ENCODE assay signal across 8 mouse cellular contexts in genomic region chr1:119053872-119054354, GRCm38 (mm10). TPM values are rescaled to one million over a fixed set of nuclear protein-coding genes. Genes with fewer than 3 reads are reported as not detected.
DNase-seq lines count a peak whose midpoint lies in the region; ATAC-seq and TF ChIP-seq lines count a peak whose summit lies in the region.

No protein-coding gene starts in this region.

- H3K79me2 ChIP-seq in heart, adult 2 months (replicated peaks; ENCODE audit: control insufficient read depth, insufficient read depth, low read length) = no peaks in the 10 kb centered on the region

- peaks cover 20% of the 10 kb centered on the region for H3K9me3 ChIP-seq in megakaryocyte, embryonic 14.5 days
- no peaks in the 10 kb centered on the region for H3K9me3 ChIP-seq in limb, embryonic 10.5 days (replicated peaks)

- no peak overlapping the region for H3K27ac ChIP-seq in heart, adult 2 months
- H3K27ac ChIP-seq in limb, embryonic 10.5 days = peak overlapping the region; percentile 98

- no peak for TF ChIP-seq CTCF in heart, adult 2 months (IDR thresholded peaks at IDR 0.05)

- H3K4me3 ChIP-seq in megakaryocyte, embryonic 14.5 days (replicated peaks) = peak overlapping the region; percentile 86
- H3K4me3 ChIP-seq in heart, adult 2 months = peak overlapping the region; percentile 51
- H3K4me3 ChIP-seq in limb, embryonic 10.5 days = peak overlapping the region; percentile 73

- WGBS in heart, adult 2 months = 1% methylated on average over 25 of the region's 25 CpGs
- WGBS in limb, embryonic 10.5 days = under 1% methylated on average over 25 of the region's 25 CpGs

- no peak for TF ChIP-seq EP300 in heart, adult 2 months (IDR thresholded peaks at IDR 0.05; ENCODE audit: insufficient read depth, low read depth, low read length)

- DNase-seq in adrenal gland, adult 2 months = peak; percentile 32
- no peak for DNase-seq in adrenal gland, postnatal 4 days (ENCODE audit: low spot score in 2 of 2)
- DNase-seq in heart, adult 2 months = peak; percentile 29 to 46
- DNase-seq in limb, embryonic 10.5 days (ENCODE audit: low spot score) = peak; percentile 85
- DNase-seq in neural tube, embryonic 10.5 days (ENCODE audit: extremely low spot score, low spot score) = peak; percentile 80
- no peak for DNase-seq in MN1 (ENCODE audit: low spot score)

- ATAC-seq in megakaryocyte, adult 5-6 weeks (ENCODE audit: poor library complexity, severe bottlenecking) = no peak

- no peak for TF ChIP-seq POLR2A in heart, adult 2 months (IDR thresholded peaks at IDR 0.05; ENCODE audit: insufficient read depth, low read depth, low read length)

- H3K27me3 ChIP-seq in megakaryocyte, embryonic 14.5 days (replicated peaks) = peaks cover 68% of the 10 kb centered on the region
- peaks cover 13% of the 10 kb centered on the region for H3K27me3 ChIP-seq in heart, adult 2 months (ENCODE audit: control insufficient read depth, insufficient read depth, low read length)
- no peaks in the 10 kb centered on the region for H3K27me3 ChIP-seq in limb, embryonic 10.5 days (ENCODE audit: low read depth, poor library complexity, severe bottlenecking)

- H3K4me1 ChIP-seq in megakaryocyte, embryonic 14.5 days = peaks cover 30% of the 10 kb centered on the region
- H3K4me1 ChIP-seq in heart, adult 2 months (ENCODE audit: control insufficient read depth, insufficient read depth, low read length) = no peaks in the 10 kb centered on the region
- H3K4me1 ChIP-seq in limb, embryonic 10.5 days = peaks cover 62% of the 10 kb centered on the region

- no peaks in the 10 kb centered on the region for H3K36me3 ChIP-seq in megakaryocyte, embryonic 14.5 days (replicated peaks; ENCODE audit: low read length)
- H3K36me3 ChIP-seq in heart, adult 2 months (ENCODE audit: control insufficient read depth, insufficient read depth, low read length) = no peaks in the 10 kb centered on the region
- H3K36me3 ChIP-seq in limb, embryonic 10.5 days = no peaks in the 10 kb centered on the region

- H3K9ac ChIP-seq in heart, adult 2 months (ENCODE audit: low read depth, low read length) = peak overlapping the region; percentile 53

- intact Hi-C loops in heart, adult 2 months (cut with DNase I) = loop anchor here (1.0 to 5.0 kb wide), 2 partner anchors 72 to 285 kb away; no protein-coding TSS in a partner anchor

RNA-seq across cellular contexts. Expression of gene Gli2, which starts 0.5 kb away (rescaled TPM):
- 1 to 10 TPM; 1.0 to 1.5 TPM for total RNA-seq in adrenal gland, adult 2 months (2021)
- polyA plus RNA-seq in adrenal gland, adult 2 months (2012; rRNA removed) = 1.2 and 1.6 TPM in 2 replicates
- 1 to 10 TPM; 3.9 to 4.3 TPM for total RNA-seq in adrenal gland, postnatal 4 days (2021)
- not detected in 2 replicates for polyA plus RNA-seq in megakaryocyte, embryonic 14.5 days (2012; ENCODE audit: insufficient read depth, low replicate concordance)
- not detected in 2 replicates for total RNA-seq in megakaryocyte, adult 5-6 weeks (2015)
- total RNA-seq in megakaryocyte, adult 5-6 weeks (2017) = not detected in 2 replicates
- total RNA-seq in heart, adult 2 months (2021) = 1 to 10 TPM; 1.0 to 1.2 TPM
- polyA plus RNA-seq in heart, adult 2 months (2012; rRNA removed) = 2.1 and 2.6 TPM in 2 replicates
- polyA plus RNA-seq in limb, embryonic 10.5 days (2016; fragmentation: Nextera tagmentation; extraction: Ambion mirVana) = 16.6 and 17.5 TPM in 2 replicates

Comparison
In these comparisons a context has a peak if more than half of its experiments do, and no peak if none do; other contexts are left out.
1. DNase-seq: peak in adrenal gland, adult 2 months (single experiment), heart, adult 2 months (2 of 2), limb, embryonic 10.5 days (single experiment) and neural tube, embryonic 10.5 days (single experiment); none in adrenal gland, postnatal 4 days (0 of 2) and MN1 (single experiment).
2. Peak in every context shown above with its lines, with median percentiles within 50 percentile points of each other: H3K4me3 ChIP-seq.